Mouse (Mus musculus) embryonic facial prominence, embryonic 10.5 days (tissue): Measurements from ENCODE around the gene Zbtb16. TPM values are rescaled to one million over a fixed set of nuclear protein-coding genes. Genes with fewer than 3 reads are reported as not detected.

Experiments
- DNase-seq: peaks from one replicate; pipeline ENCODE4 v3.0.0-alpha.2; 2017; ENCODE audit warnings: low spot score
- H3K27ac ChIP-seq: fragments of 300-500 bp; sonication (generic); replicated peaks from 2 replicates; pipeline ENCODE4 v1.5.1; 2016; ENCODE audit warnings: mild to moderate bottlenecking
- H3K27me3 ChIP-seq: fragments of 300-500 bp; sonication (generic); replicated peaks from 2 replicates; pipeline ENCODE4 v1.6.1; 2016; ENCODE audit warnings: low read depth, mild to moderate bottlenecking; ENCODE audit not compliant: poor library complexity, severe bottlenecking
- H3K36me3 ChIP-seq: fragments of 300-500 bp; sonication (generic); replicated peaks from 2 replicates; pipeline ENCODE4 v1.6.1; 2016; ENCODE audit warnings: mild to moderate bottlenecking, moderate library complexity
- H3K4me1 ChIP-seq: fragments of 300-500 bp; sonication (generic); 2 replicates; pipeline ENCODE4 v1.6.1; 2016
- H3K4me3 ChIP-seq: fragments of 300-500 bp; sonication (generic); 2 replicates; pipeline ENCODE4 v1.5.1; 2016; ENCODE audit warnings: mild to moderate bottlenecking, moderate library complexity
- H3K9me3 ChIP-seq: fragments of 300-500 bp; sonication (generic); 2 replicates; pipeline ENCODE4 v1.6.1; 2016; ENCODE audit warnings: mild to moderate bottlenecking
- WGBS: fragments of 180-500 bp; shearing (Covaris S2); methylation state at CpG from one replicate; pipeline ENCODE4 v1.1.7; 2016; 5-methylcytosine and 5-hydroxymethylcytosine counted together
- polyA plus RNA-seq: library from polyadenylated mRNA; unstranded; fragments of >200 nt; fragmentation: Nextera tagmentation; extraction: Ambion mirVana; gene quantifications from 2 replicates; pipeline ENCODE4 v1.2.1, GENCODE M21; 2016

The Zbtb16 gene
- polyA plus RNA-seq, 1 experiment from 2014 or later, result 15.8 TPM

- Histone ChIP-seq H3K27ac (0 out of 2 replicates have a peak overlapping the region, but pooled peaks have one; percentile 30), H3K36me3 (peaks cover 24% of the 10 kb centered on the region), H3K9me3 (no peaks in the 10 kb centered on the region), H3K4me3 (no peak overlapping the region), H3K27me3 (no peaks in the 10 kb centered on the region), H3K4me1 (peaks cover 30% of the 10 kb centered on the region)
- 77% methylated on average over 5 of the region's 5 CpGs for WGBS
- DNase-seq, result no peak
Observed at GRCm38 (mm10) chr9:48711826-48712225, 124.2 kb downstream of the Zbtb16 start.

- Histone ChIP-seq H3K9me3 (no peaks in the 10 kb centered on the region), H3K36me3 (peaks cover 19% of the 10 kb centered on the region), H3K4me1 (peaks cover 31% of the 10 kb centered on the region), H3K4me3 (no peak overlapping the region), H3K27me3 (0 out of 2 replicates have a peak, but pooled peaks cover under 1% of the 10 kb centered on the region), H3K27ac (peak overlapping the region; percentile 49; the same call in 1 of the 2 replicates)
- 45% methylated on average over 9 of the region's 9 CpGs for WGBS
- DNase-seq, result peak; percentile 22
Observed at GRCm38 (mm10) chr9:48711296-48711781, 124.7 kb downstream of the Zbtb16 start.

DNA sequence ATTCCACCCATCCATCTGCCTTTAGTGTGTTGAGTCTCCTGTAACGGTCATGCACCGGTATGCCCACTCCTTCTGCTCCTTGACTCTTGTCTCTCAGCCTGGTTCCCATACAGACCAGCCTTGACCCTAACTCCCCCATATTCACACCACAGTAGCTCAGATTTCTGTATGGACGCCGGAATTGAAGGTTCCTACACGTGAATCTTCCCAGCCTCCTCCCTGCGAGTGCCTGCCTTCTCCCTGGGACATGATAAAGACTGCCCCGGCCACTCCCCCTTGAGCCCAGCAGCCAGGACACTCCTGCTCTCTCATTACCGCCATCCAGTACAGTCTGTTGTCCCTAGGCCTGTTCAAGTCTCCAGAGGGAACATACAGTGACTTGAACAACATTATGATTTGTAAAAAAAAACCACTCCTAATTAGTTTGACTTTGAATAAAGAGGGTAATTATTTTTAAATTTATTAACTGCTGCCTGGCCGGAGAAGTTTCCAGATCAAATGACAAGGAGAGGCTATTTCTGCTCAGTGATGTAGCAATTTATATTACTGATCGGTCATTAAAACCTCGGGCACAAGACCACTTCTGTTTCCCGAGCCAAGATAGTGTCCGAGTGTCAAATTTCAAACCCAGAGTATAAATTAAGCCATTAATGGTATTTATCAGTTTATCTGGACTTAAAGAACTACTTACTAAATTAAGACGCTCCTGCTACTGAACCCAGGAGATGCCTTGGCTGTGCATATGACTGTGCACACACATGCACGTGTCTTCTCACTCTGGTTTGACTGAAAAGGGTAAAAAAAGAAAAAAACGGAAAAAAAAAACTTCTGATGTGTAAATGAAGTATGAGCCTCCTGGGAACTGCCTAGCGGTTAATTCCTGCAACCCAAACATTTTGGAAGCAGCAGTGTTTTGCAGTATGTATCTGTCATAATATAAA, 125.4 kb downstream of the Zbtb16 start:
- no peak for DNase-seq
- H3K4me1 ChIP-seq, result peaks cover 34% of the 10 kb centered on the region
- 42% methylated on average over 17 of the region's 17 CpGs for WGBS
- H3K36me3 ChIP-seq, result peaks cover 12% of the 10 kb centered on the region
- no peaks in the 10 kb centered on the region for H3K9me3 ChIP-seq
- no peak overlapping the region for H3K4me3 ChIP-seq
- H3K27ac ChIP-seq, result peak overlapping the region; percentile 49; the same call in 1 of the 2 replicates
- H3K27me3 ChIP-seq, result 0 out of 2 replicates have a peak, but pooled peaks cover 3% of the 10 kb centered on the region

DNA sequence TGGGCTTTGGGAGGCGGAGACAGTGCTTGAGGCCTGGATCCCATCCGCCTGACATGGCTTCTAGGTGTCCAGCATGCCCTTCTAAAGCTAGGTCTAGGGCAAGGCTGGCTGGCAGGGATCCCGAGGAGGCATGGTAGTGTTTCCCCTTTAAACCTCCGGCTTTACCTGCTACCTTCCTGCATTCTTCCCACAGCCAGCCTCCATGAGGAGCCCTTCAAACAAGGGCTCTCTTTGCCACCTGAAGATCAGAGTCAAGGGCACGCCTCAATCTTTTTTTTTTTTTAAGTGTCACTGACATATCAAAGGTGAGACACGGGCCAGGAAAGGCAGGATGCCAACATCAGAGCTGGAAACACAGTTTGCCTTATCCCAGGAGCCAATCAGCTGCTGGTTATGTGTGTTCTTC, 128.2 kb downstream of the Zbtb16 start:
- Histone ChIP-seq H3K9me3 (no peaks in the 10 kb centered on the region), H3K27me3 (0 out of 2 replicates have a peak, but pooled peaks cover 3% of the 10 kb centered on the region), H3K27ac (no peak overlapping the region), H3K4me1 (peaks cover 49% of the 10 kb centered on the region), H3K4me3 (no peak overlapping the region), H3K36me3 (0 out of 2 replicates have a peak, but pooled peaks cover 4% of the 10 kb centered on the region)
- DNase-seq, result no peak
- 82% methylated on average over 6 of the region's 6 CpGs for WGBS

DNA sequence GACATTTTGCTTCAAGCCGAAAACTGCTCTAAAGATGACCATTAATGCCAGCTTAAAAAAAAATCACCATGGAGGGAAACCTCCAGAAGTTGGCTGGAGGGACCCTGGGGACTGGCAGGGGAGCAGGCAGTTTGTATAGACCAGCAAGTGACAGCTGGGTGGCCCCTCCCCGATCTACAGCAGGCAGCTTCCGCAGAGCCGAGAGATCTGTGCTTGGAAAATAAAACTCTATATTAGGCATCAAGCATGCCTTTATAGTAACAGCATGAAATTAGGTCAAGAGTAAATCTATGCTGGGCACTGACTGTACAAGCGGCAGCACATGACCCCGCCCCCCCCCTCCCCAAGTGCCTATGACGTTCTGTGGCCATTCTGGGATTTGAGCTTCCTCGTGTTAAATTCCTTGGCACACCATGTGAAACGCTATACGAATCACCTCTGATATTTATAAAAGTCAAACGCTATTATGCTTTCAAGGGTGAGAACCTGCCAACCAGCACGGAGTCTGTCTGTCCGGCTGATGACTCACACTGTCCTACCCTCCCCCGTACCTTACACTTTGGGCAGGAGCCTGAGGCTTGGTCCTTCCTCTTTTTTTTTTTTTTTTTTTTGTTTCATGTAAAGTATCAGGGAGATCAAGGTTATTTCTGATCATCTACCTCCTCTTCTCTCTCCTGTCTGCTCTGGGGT, 128.7 kb downstream of the Zbtb16 start:
- DNase-seq, result no peak
- Histone ChIP-seq H3K27me3 (0 out of 2 replicates have a peak, but pooled peaks cover 3% of the 10 kb centered on the region), H3K4me3 (no peak overlapping the region), H3K36me3 (0 out of 2 replicates have a peak, but pooled peaks cover 4% of the 10 kb centered on the region), H3K9me3 (no peaks in the 10 kb centered on the region), H3K27ac (no peak overlapping the region), H3K4me1 (peaks cover 49% of the 10 kb centered on the region)
- WGBS, result 78% methylated on average over 14 of the region's 14 CpGs

DNA sequence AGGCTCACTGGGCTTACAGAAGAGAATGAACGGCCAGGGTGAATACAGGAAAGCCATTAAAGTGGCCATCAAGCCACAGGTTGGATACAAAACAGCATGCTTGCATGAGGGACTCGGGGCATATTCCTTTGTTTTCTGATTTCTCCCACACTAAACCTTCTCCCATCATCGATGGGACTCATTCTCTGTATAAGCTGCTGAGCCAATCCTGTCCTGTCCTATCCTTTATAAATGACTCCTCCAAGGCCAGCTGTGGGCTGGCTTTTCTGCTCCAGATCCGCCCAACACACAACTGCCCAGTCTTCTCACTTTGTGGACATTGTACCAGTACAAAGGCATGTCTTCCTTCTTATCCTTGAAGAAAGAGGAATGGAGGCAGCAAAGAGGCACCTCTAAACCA, 134.7 kb downstream of the Zbtb16 start:
- Histone ChIP-seq H3K36me3 (no peaks in the 10 kb centered on the region), H3K27me3 (0 out of 2 replicates have a peak, but pooled peaks cover 7% of the 10 kb centered on the region), H3K4me3 (no peak overlapping the region), H3K4me1 (peaks cover 55% of the 10 kb centered on the region), H3K9me3 (no peaks in the 10 kb centered on the region), H3K27ac (peak overlapping the region; percentile 5)
- WGBS, result 89% methylated on average over 4 of the region's 4 CpGs
- DNase-seq, result no peak

DNA sequence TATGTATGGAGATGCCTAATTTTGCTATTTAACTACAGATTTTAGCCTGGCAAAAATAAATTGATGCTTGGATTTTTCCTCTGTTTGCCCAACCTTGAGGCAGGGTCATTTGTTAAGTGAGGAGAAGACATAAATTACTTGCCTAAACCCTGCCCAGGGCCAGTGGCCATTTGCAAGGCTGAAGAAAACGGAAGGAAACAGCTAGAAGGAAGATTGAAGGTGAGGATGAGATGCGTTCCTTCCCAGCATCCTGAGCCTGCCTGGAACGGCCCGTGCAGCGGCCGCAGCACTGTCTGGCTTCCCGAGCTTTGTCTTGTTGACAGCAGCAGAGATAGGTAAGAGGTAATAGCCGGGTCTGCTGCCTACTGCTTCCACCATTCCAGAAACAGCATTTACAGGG, 135.2 kb downstream of the Zbtb16 start:
- DNase-seq, result no peak
- H3K27me3 ChIP-seq, result 0 out of 2 replicates have a peak, but pooled peaks cover 5% of the 10 kb centered on the region
- 80% methylated on average over 8 of the region's 8 CpGs for WGBS
- peak overlapping the region; percentile 5 for H3K27ac ChIP-seq
- H3K9me3 ChIP-seq, result no peaks in the 10 kb centered on the region
- H3K36me3 ChIP-seq, result no peaks in the 10 kb centered on the region
- peaks cover 56% of the 10 kb centered on the region for H3K4me1 ChIP-seq
- no peak overlapping the region for H3K4me3 ChIP-seq

GRCm38 (mm10) chr9:48697470-48697815, 138.6 kb downstream of the Zbtb16 start:
- 55% methylated on average over 2 of the region's 2 CpGs for WGBS
- Histone ChIP-seq H3K36me3 (no peaks in the 10 kb centered on the region), H3K27me3 (0 out of 2 replicates have a peak, but pooled peaks cover 5% of the 10 kb centered on the region), H3K9me3 (no peaks in the 10 kb centered on the region), H3K27ac (peak overlapping the region; percentile 79), H3K4me3 (no peak overlapping the region), H3K4me1 (peaks cover 70% of the 10 kb centered on the region)
- DNase-seq, result peak; percentile 28

DNA sequence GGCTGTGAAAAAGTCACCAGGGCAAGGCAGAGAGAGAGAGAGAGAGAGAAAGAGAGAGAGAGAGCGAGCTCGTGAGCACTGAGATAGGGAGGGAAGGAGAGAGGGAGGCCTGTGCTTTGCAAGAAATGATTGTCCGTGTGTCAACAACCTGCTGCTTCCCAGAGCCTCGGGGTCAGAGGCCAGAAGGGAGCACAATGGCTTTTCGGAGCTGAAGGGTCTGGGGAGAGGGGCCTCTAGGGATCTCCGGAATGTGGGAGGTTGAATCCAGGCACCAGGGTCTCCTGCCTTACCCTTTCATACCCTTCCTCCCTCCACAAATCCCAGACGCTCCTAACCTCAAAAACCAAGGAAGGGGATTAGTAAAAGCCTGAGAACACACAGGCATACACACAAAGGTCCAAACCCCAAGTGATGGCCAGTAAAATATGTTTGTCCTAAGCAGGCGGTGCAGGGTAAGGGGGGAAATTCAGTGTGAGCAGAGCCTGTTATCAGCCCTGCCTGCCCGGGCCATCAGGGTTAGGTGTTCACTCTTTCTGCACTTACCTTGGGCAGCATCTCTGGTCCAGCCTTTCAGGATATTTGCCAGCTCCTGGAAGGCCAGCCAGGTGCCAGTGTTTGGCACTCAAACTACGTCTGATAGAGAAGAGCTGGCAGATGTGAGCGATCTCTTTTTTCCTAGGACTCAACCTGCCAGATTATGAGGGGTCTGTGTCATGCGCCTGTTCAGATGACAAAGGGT, 139.1 kb downstream of the Zbtb16 start:
- Histone ChIP-seq H3K36me3 (no peaks in the 10 kb centered on the region), H3K27ac (peak overlapping the region; percentile 79), H3K9me3 (no peaks in the 10 kb centered on the region), H3K4me1 (peaks cover 71% of the 10 kb centered on the region), H3K27me3 (0 out of 2 replicates have a peak, but pooled peaks cover 5% of the 10 kb centered on the region), H3K4me3 (no peak overlapping the region)
- DNase-seq, result peak; percentile 66
- 20% methylated on average over 12 of the region's 12 CpGs for WGBS

- DNase-seq, result peak; percentile 35
- Histone ChIP-seq H3K4me1 (peaks cover 70% of the 10 kb centered on the region), H3K27me3 (0 out of 2 replicates have a peak, but pooled peaks cover 5% of the 10 kb centered on the region), H3K27ac (peak overlapping the region; percentile 79), H3K36me3 (no peaks in the 10 kb centered on the region), H3K4me3 (no peak overlapping the region), H3K9me3 (no peaks in the 10 kb centered on the region)
- 14% methylated on average over 4 of the region's 4 CpGs for WGBS
Observed at GRCm38 (mm10) chr9:48696330-48696729, 139.7 kb downstream of the Zbtb16 start.

- 71% methylated on average over 4 of the region's 4 CpGs for WGBS
- Histone ChIP-seq H3K27me3 (0 out of 2 replicates have a peak, but pooled peaks cover 5% of the 10 kb centered on the region), H3K4me3 (no peak overlapping the region), H3K36me3 (no peaks in the 10 kb centered on the region), H3K9me3 (no peaks in the 10 kb centered on the region), H3K27ac (peak overlapping the region; percentile 79), H3K4me1 (peaks cover 65% of the 10 kb centered on the region)
- no peak for DNase-seq
Observed at GRCm38 (mm10) chr9:48695796-48696195, 140.2 kb downstream of the Zbtb16 start.
